Mouse (Mus musculus) ES-E14 (cell line): ENCODE measurements around the gene Zfp820.

Experiments
- CHD2 ChIP-seq: IDR thresholded peaks from 2 replicates; pipeline ENCODE4 v1.6.1; 2014; ENCODE audit warnings: mild to moderate bottlenecking, low read depth, low read length, inconsistent platforms
- HCFC1 ChIP-seq: IDR thresholded peaks from 2 replicates; pipeline ENCODE4 v1.6.1; 2012; ENCODE audit warnings: low read length, inconsistent platforms, borderline replicate concordance; ENCODE audit not compliant: insufficient read depth
- MAFK ChIP-seq: IDR thresholded peaks from 2 replicates; pipeline ENCODE4 v1.6.1; 2014; ENCODE audit warnings: mild to moderate bottlenecking, low read depth, low read length, inconsistent platforms; ENCODE audit not compliant: insufficient read depth
- ZC3H11A ChIP-seq: IDR thresholded peaks from 2 replicates; pipeline ENCODE4 v1.6.1; 2012; ENCODE audit warnings: low read depth, mild to moderate bottlenecking, inconsistent platforms, low read length, borderline replicate concordance

GRCm38 (mm10) chr17:21871256-21871655, 25.7 kb upstream of the Zfp820 start:
- TF ChIP-seq CHD2 (no peak), ZC3H11A (no peak), MAFK (no peak), HCFC1 (no peak)
